Mouse (Mus musculus) megakaryocyte-erythroid progenitor cell, adult 5 weeks (primary cell): Measurements from ENCODE around the gene Rrp36. TPM values are rescaled to one million over a fixed set of nuclear protein-coding genes. Genes with fewer than 3 reads are reported as not detected.

Experiments
- polyA plus RNA-seq: library from polyadenylated mRNA; stranded (reverse); fragments of >175 nt; gene quantifications from 2 replicates; pipeline ENCODE4 v1.2.3, GENCODE M21; 2012

Rrp36 gene
- polyA plus RNA-seq, result 34.7 and 49.3 TPM in 2 replicates

DNA sequence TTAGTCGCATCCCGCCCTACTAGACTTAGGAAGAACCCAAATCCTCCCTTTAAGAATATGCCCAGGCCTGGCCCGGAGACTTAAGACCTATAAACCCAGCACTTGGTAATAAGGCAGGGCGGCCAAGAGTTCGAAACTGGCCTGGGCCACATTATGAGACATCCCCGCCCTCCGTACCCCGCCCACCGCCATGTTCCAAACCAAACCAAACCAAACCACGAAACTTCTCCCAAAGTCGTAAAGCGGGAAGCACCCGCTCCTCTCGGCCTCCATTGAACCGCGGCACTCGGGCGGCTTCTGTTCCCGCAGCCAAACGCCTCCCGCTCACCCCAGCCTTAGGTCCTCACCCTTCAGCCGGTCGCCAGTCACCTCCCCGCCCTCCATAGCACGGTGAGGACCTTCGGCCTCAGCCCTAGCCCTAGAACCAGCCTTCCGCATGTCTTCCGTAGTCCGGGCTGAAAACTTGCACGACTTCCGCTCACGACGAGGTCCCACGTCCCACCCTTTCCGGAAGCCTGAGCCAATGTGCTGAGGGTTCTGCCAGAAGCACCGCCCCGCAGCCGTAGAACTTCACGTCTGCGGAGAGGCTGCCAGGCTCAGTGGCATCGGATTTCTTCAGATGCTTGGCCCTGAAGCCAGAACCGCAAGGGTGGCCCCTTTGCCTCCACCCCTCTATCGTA lies at the start of gene Rrp36:
Gene Rrp36, minus strand, starts transcription at position 503 of the 680 bp plus-strand sequence.

DNA sequence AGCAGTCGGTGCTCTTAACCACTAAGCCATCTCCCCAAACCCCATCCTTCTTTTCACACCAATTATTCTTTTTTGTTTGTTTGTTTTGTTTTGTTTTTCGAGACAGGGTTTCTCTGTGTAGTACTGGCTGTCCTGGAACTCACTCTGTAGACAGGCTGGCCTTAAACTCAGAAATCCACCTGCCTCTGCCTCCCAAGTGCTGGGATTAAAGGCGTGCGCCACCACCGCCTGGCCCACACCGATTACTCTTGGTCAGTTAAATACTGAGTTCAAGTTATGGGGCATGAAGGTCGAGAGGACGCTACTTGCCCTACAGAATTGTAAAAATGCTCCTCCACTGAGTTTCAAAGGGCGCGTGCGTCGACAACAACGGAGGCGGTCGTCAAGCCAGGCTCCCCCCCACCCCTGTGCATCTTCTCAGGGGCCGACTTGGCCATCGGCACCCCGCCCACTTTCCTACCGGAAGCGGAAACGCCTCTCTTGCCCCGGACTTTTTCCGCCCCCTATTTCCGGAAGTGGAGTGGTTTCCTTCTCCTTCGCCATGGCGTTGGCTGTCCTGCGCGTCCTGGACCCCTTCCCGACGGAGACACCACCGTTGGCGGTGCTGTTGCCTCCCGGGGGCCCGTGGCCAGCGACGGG lies 36.9 kb upstream of the Rrp36 start, which contains the start of gene Pex6:
Gene Pex6, plus strand, starts transcription at position 505 of the 639 bp plus-strand sequence.

DNA sequence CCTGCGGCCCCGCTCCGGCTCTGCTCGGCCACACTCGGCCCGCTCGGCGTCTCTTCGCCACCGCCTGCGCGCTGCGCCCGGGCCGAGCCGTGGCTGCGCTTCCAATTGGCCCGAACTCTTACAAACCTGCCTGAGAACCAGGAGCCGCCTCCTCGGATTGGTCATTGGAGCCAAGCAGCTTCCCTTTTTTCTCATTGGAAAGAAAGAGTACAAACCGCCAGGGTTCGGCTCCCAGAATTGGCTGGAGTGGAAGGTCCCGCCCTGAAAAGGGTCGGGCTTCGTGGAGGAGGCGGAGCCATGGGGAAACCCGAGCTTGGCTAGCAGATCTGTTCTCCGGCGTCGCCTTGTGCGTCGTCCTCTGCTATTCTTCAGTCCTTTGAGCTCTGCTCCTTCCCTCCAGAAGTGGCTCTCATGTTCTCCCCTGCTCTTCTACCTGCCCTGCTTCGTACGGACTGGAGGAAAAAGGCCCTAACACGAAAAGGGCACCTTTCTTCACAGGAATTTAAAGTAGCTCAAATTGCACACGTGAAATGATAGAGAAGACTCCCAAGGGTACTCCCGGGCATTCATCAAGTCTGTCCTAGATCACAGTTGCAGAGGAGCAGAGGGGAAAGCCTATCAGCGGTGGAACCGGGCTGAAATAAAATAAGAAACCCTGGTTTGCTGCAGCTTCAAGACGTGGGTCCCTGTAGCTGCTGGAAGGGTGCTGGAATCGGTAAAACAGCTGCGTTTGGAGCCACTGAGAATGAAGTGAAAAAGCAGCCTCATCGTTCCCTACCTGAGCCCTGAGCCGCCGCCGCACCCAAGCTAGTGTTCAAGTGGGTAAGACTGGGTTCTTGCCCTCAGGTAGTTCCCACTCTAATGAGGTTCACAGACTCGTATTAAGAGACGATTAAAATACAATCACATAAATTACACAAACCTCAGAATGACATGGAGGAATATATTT lies 31.0 kb upstream of the Rrp36 start, which contains the start of gene Ppp2r5d:
Gene Ppp2r5d, minus strand, starts transcription at position 225 of the 949 bp plus-strand sequence.

DNA sequence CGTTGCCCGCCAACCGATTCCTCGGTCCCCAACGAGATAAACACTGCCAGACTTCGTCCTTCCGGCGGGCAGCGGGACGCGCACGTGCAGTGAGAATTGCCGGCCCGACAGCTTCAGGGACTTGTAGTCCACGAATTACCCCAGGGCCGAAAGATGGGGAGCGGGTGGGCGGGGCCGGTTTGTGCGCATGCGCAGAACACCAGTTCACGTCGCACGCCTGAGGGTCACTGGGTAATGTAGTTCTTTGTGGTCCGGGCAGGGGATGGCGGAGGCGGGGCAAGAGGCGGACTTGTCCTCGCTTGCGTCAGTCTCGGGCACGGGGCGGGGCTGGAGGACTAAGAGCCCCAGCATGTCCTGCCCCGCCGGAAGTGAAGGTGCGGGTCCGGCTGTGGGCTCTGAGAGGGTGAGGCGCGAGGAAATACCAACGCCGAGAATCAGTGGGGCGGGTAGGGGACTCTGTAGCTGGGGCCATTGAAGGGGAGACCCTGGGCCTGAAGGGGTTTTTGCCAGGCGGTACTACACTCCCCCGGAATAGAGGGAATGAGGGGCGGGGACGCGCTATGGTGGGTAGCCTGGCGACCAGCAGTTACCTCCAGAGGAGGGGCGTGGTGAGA lies 6.7 kb upstream of the Rrp36 start, which contains the start of gene Klhdc3:
Gene Klhdc3, minus strand, starts transcription at position 155 of the 614 bp plus-strand sequence.

DNA sequence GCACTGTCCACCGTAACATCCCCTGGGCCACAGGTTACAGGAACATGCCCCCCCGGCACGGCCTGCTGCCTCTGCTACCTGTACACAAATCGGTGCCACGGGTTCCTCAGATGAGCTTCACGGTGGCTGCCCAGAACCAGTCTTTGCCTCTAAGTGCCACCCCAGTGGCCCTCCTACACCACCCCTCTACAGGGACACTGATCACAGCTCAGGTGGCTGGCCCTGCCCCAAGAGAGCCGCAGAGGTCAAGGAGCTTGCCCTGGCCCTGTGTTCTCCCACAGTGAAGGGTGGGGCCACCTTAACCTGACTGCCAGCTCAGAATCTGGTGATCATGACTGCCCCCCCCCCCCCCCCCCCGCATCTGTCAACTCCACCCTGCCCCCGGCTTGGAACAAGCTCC lies 4.3 kb upstream of the Rrp36 start, which contains the start of gene Mea1:
Gene Mea1, plus strand, starts transcription at position 378 of the 400 bp plus-strand sequence.

DNA sequence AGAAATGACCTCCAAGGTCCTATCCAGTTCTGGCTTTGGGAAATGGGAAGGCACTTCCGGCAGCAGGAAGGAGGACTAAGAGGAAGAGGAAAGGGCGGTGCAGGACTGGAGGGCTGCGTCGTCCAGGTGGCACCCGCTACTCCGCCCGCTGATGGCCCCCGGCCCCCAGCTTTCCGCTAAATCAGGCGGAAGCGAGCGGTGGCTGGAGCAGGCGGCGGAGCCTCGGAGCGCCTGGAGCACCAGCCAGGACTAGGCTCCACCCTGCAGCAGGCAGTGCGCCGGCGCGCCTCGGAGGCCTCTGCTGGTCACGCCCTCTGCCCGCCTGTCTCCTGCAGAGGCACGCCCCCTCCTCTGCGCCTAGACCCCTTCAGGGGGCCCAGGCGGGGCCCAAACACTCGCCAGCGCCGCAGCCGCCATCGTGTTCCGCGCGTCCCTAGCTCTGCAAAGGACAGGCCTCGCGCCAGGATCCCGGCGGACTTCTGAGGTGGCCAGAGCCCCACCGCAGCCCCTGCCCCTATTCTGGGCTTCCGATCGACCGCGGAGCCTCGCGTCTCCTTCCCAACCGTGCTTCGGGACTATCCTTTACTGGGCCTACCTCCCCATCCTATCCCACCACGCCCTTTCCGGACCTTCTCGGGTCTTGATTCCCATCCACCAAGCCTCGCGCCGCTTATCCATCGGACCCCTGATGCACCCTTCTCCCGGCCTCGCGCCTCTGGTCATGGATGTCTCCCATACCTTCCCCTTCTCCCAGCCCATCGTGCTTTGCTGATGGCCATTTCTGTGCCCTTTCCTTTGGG lies 23.7 kb downstream of the Rrp36 start, which contains the start of gene Cul7:
Gene Cul7, plus strand, starts transcription at position 106 of the 800 bp plus-strand sequence.

DNA sequence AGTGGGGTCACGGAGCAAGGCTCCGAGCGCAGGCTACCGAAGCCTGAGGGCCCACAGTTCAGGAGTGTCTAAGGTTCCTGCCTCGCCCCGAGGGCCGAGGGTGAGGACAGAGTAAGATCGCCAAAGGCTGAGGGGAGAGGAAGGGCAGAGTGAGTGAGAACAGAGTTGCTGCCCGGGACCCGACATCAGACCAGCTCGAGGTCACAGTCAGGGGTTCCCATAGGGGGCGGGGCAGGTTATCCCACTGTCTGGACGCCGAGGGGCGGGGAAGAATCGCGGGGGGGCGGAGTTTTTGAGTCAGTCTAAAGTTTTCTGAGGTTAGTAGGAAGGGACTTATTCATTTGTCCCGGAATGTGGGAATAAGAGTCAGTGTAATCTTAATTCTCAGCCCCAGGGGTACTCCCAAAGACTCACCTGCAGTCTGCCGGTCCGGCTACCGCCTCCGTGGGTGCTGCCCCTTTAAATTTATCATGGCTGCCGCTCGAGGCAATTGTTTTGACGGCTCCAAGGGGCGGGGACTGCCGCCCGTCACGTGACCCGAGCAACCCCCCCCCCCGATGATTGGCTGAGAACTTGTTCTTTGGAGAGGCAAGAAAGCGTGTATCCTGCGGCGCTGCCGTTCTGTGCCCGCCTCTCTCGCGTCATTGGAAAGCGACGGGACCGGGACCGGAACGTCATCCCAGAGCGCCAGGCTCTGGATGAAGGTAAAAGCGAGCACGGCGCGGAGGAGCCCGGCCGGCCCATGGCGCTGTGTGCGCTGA lies 28.4 kb downstream of the Rrp36 start, which contains the start of the genes Klc4 and Mrpl2:
Gene Klc4, minus strand, starts transcription at position 462 of the 761 bp plus-strand sequence.
Gene Mrpl2, plus strand, starts transcription at position 669 of the 761 bp plus-strand sequence.

DNA sequence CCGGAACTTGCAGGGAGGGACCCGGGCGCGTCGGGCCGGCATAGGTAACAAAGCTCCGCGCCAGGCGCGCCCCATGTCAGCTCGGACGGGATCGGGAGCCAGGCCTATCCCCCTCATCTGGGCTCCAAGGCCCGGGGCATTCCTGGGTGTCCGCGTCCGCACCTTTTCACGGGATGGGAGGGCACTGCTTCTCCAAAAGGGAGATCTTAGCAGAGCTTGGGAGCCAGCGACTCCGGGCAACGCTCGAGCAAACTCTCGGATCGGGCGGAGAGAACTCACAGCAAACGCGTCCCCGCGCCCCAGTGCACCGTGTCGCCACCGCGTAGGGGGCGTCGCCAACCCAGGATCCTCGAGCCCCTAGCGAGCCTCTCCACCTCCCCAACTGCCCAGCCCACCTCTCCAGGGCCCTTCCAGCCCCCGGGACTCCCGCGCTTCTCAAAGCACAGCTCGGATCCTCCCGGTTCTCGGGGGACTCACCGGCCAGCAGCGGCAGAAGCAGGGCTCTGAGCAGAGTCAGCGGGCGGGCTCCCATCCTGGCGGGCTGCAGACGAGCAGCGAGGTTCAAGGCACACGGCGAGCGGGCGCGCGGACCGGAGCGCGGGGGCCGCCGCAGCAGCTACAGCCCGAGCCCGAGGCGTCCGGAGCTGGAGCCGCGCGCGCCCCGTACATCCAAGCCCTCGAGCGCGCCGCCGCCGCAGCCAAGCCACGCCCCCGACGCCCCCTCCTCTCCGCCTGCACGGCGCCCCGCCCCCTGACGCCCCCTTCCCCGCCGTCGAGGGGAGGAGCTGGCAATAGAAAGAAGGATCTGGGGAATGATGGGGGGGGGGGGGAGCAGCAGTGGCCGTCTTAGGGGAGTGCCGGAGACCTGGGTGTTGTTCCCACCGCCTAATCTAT lies 45.1 kb downstream of the Rrp36 start, which contains the start of gene Ptk7:
Gene Ptk7, minus strand, starts transcription at position 714 of the 894 bp plus-strand sequence.

Other genes with a start within 250 kb of the Rrp36 start
- not detected in 2 replicates for gene Crip3, start 245.4 kb downstream of the Rrp36 start, polyA plus RNA-seq
- not detected in 2 replicates for gene Slc22a7, start 235.9 kb downstream of the Rrp36 start, polyA plus RNA-seq
- 0.12 and 0.29 TPM in 2 replicates for gene Ttbk1, start 186.7 kb downstream of the Rrp36 start, polyA plus RNA-seq
- gene Dnph1, start 177.6 kb downstream of the Rrp36 start, polyA plus RNA-seq, result 30.7 and 40.0 TPM in 2 replicates
- 23.6 and 36.5 TPM in 2 replicates for gene Cul9, start 128.0 kb downstream of the Rrp36 start, polyA plus RNA-seq
- gene Srf, start 118.2 kb downstream of the Rrp36 start, polyA plus RNA-seq, result 174 and 199 TPM in 2 replicates
- gene Ptk7, start 44.8 kb downstream of the Rrp36 start, polyA plus RNA-seq, result 4.9 and 8.5 TPM in 2 replicates
- gene Klc4, start 28.3 kb downstream of the Rrp36 start, polyA plus RNA-seq, result 23.7 and 24.4 TPM in 2 replicates
- 618 and 740 TPM in 2 replicates for gene Mrpl2, start 28.1 kb downstream of the Rrp36 start, polyA plus RNA-seq
- gene Cul7, start 24.0 kb downstream of the Rrp36 start, polyA plus RNA-seq, result 44.9 and 63.5 TPM in 2 replicates
- gene Mea1, start 4.4 kb upstream of the Rrp36 start, polyA plus RNA-seq, result 117 and 127 TPM in 2 replicates
- 207 and 208 TPM in 2 replicates for gene Klhdc3, start 6.6 kb upstream of the Rrp36 start, polyA plus RNA-seq
- 75.2 and 77.5 TPM in 2 replicates for gene Ppp2r5d, start 30.8 kb upstream of the Rrp36 start, polyA plus RNA-seq
- gene Pex6, start 37.1 kb upstream of the Rrp36 start, polyA plus RNA-seq, result 60.6 and 61.7 TPM in 2 replicates
- gene Gnmt, start 54.8 kb upstream of the Rrp36 start, polyA plus RNA-seq, result 0.31 and 0.82 TPM in 2 replicates
- gene Cnpy3, start 77.9 kb upstream of the Rrp36 start, polyA plus RNA-seq, result 258 and 301 TPM in 2 replicates
- gene Ptcra, start 89.4 kb upstream of the Rrp36 start, polyA plus RNA-seq, result 0.25 TPM in 1 of 2 replicates, not detected in the other
- gene 2310039H08Rik, start 98.3 kb upstream of the Rrp36 start, polyA plus RNA-seq, result 143 and 146 TPM in 2 replicates
- gene Rpl7l1, start 108.3 kb upstream of the Rrp36 start, polyA plus RNA-seq, result 7.7 and 8.4 TPM in 2 replicates
- gene Bicral, start 184.1 kb upstream of the Rrp36 start, polyA plus RNA-seq, result 10.2 and 11.5 TPM in 2 replicates
- gene Tbcc, start 216.3 kb upstream of the Rrp36 start, polyA plus RNA-seq, result 26.7 and 30.1 TPM in 2 replicates
- not detected in 2 replicates for gene Prph2, start 236.1 kb upstream of the Rrp36 start, polyA plus RNA-seq